Mouse (Mus musculus) lung, embryonic 14.5 days (tissue): ENCODE measurements around the gene Muc1. TPM values are rescaled to one million over a fixed set of nuclear protein-coding genes. Genes with fewer than 3 reads are reported as not detected.

Source experiments
- ATAC-seq: fragments of 200-750 bp; cut with Nextera tagmentation; 2 replicates; pipeline ENCODE4 v1.8.0; 2017; ENCODE audit warnings: mild to moderate bottlenecking, moderate TSS enrichment, moderate library complexity; ENCODE audit not compliant: insufficient read depth
- DNase-seq: peaks from one replicate; pipeline ENCODE4 v3.0.0-alpha.2; 2015
- H3K27ac ChIP-seq: fragments of 300-500 bp; sonication (generic); 2 replicates; pipeline ENCODE4 v1.5.1; 2014; ENCODE audit warnings: low read depth, mild to moderate bottlenecking, moderate library complexity
- H3K27me3 ChIP-seq: fragments of 300-500 bp; sonication (generic); 2 replicates; pipeline ENCODE4 v1.6.1; 2014; ENCODE audit warnings: low read length, control low read depth; ENCODE audit not compliant: insufficient read depth
- H3K36me3 ChIP-seq: fragments of 300-500 bp; sonication (generic); 2 replicates; pipeline ENCODE4 v1.6.1; 2014; ENCODE audit warnings: control low read depth; ENCODE audit not compliant: insufficient read depth
- H3K4me1 ChIP-seq: fragments of 300-500 bp; sonication (generic); 2 replicates; pipeline ENCODE4 v1.6.1; 2014; ENCODE audit warnings: antibody characterized with exemption, control low read depth; ENCODE audit not compliant: insufficient read depth
- H3K4me2 ChIP-seq: fragments of 300-500 bp; sonication (generic); 2 replicates; pipeline ENCODE4 v1.6.1; 2014; ENCODE audit warnings: mild to moderate bottlenecking
- H3K4me3 ChIP-seq: fragments of 300-500 bp; sonication (generic); 2 replicates; pipeline ENCODE4 v1.5.1; 2014; ENCODE audit warnings: low read depth, low read length
- H3K9ac ChIP-seq: fragments of 300-500 bp; sonication (generic); 2 replicates; pipeline ENCODE4 v1.6.1; 2014
- H3K9me3 ChIP-seq: fragments of 300-500 bp; sonication (generic); 2 replicates; pipeline ENCODE4 v1.6.1; 2016; ENCODE audit warnings: low read depth, low read length, control low read depth
- CTCF ChIP-seq: IDR thresholded peaks from 2 replicates; pipeline ENCODE4 v1.5.1; 2016; ENCODE audit warnings: antibody characterized with exemption, low read depth
- WGBS: fragments of 180-500 bp; shearing (Covaris S2); extraction: QIAGEN DNeasy Blood & Tissue Kit; methylation state at CpG from one replicate; pipeline ENCODE4 v1.1.7; 2014; 5-methylcytosine and 5-hydroxymethylcytosine counted together
- polyA plus RNA-seq: library from polyadenylated mRNA; unstranded; fragments of >200 nt; fragmentation: Nextera tagmentation; extraction: Ambion mirVana; gene quantifications from 2 replicates; pipeline ENCODE4 v1.2.1, GENCODE M21; 2014

Gene Muc1
- polyA plus RNA-seq, 1 experiment from 2014 or later = 50.4 TPM

GRCm38 (mm10) chr3:89202253-89203141 lies 26.4 kb upstream of the Muc1 start, which contains the start of gene Gba:
Gene Gba, plus strand, starts transcription at chr3:89202928.
- 0 out of 2 replicates have a peak within 1 kb of the TSS, but pooled peaks have one; percentile 16 for H3K27ac ChIP-seq
- peaks cover 23% of the 10 kb centered on the region for H3K36me3 ChIP-seq
- H3K4me1 ChIP-seq = peaks cover 5% of the 10 kb centered on the region; the same call in 1 of the 2 replicates
- no peak for TF ChIP-seq CTCF
- ATAC-seq (peak; percentile 90), DNase-seq (peak; percentile 97)
- peak within 1 kb of the TSS; percentile 59 for H3K9ac ChIP-seq
- H3K4me3 ChIP-seq = peak within 1 kb of the TSS; percentile 55
- H3K27me3 ChIP-seq = no peaks in the 10 kb centered on the region
- no peaks in the 10 kb centered on the region for H3K9me3 ChIP-seq
- 23% methylated on average over 13 of the region's 13 CpGs for WGBS
- peak within 1 kb of the TSS; percentile 78 for H3K4me2 ChIP-seq

GRCm38 (mm10) chr3:89203142-89203514 lies 25.7 kb upstream of the Muc1 start:
- H3K9ac ChIP-seq = peak overlapping the region; percentile 59
- H3K9me3 ChIP-seq = no peaks in the 10 kb centered on the region
- H3K27ac ChIP-seq = 0 out of 2 replicates have a peak overlapping the region, but pooled peaks have one; percentile 0
- ATAC-seq = peak; percentile 19; the same call in 1 of the 2 replicates
- no peak for DNase-seq
- H3K4me3 ChIP-seq = peak overlapping the region; percentile 55
- WGBS = 34% methylated on average over 5 of the region's 5 CpGs
- H3K4me2 ChIP-seq = peak overlapping the region; percentile 78
- H3K36me3 ChIP-seq = peaks cover 29% of the 10 kb centered on the region
- H3K27me3 ChIP-seq = no peaks in the 10 kb centered on the region
- TF ChIP-seq CTCF = no peak
- peaks cover 5% of the 10 kb centered on the region; the same call in 1 of the 2 replicates for H3K4me1 ChIP-seq

GRCm38 (mm10) chr3:89206079-89206478 lies 22.8 kb upstream of the Muc1 start:
- no peak for ATAC-seq
- Histone ChIP-seq H3K9ac (no peak overlapping the region), H3K27me3 (no peaks in the 10 kb centered on the region), H3K4me1 (peaks cover 5% of the 10 kb centered on the region; the same call in 1 of the 2 replicates), H3K9me3 (no peaks in the 10 kb centered on the region), H3K4me2 (no peak overlapping the region), H3K4me3 (no peak overlapping the region), H3K36me3 (peaks cover 58% of the 10 kb centered on the region), H3K27ac (no peak overlapping the region)
- no peak for TF ChIP-seq CTCF
- WGBS = 90% methylated on average over 7 of the region's 7 CpGs
- DNase-seq = no peak

GRCm38 (mm10) chr3:89206695-89207094 lies 22.2 kb upstream of the Muc1 start:
- ATAC-seq (no peak), DNase-seq (no peak)
- Histone ChIP-seq H3K9ac (no peak overlapping the region), H3K36me3 (peaks cover 64% of the 10 kb centered on the region), H3K27ac (no peak overlapping the region), H3K4me3 (no peak overlapping the region), H3K27me3 (no peaks in the 10 kb centered on the region), H3K4me2 (no peak overlapping the region), H3K4me1 (peaks cover 5% of the 10 kb centered on the region; the same call in 1 of the 2 replicates), H3K9me3 (no peaks in the 10 kb centered on the region)
- 70% methylated on average over 2 of the region's 2 CpGs for WGBS
- no peak for TF ChIP-seq CTCF

GRCm38 (mm10) chr3:89208075-89208657 lies 20.7 kb upstream of the Muc1 start:
- Histone ChIP-seq H3K9me3 (no peaks in the 10 kb centered on the region), H3K4me2 (no peak overlapping the region), H3K36me3 (peaks cover 65% of the 10 kb centered on the region), H3K4me1 (peaks cover 7% of the 10 kb centered on the region; the same call in 1 of the 2 replicates), H3K4me3 (no peak overlapping the region), H3K27me3 (no peaks in the 10 kb centered on the region), H3K9ac (no peak overlapping the region), H3K27ac (no peak overlapping the region)
- no peak for DNase-seq
- no peak for TF ChIP-seq CTCF
- ATAC-seq = no peak
- 88% methylated on average over 13 of the region's 13 CpGs for WGBS

DNA sequence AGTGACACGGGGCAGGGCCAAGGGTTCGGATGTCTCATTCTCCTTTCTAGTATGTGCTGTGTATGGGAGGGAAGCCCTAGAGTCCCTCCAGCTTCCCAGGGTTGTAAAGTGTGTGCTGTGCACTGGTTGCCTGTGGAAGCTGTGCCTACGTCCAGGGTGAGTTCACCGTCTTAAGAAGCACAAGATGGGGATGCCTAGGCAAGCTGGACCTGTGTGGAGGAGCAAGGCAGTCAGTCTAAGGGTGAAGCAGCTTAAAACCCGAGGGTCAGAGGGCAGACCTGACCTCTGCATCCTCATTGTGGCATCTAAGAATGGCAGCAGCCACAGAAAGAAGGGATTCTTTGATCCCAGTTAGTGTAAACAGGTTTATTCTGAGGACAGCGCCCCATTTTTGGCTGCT lies 20.1 kb upstream of the Muc1 start:
- Histone ChIP-seq H3K4me1 (0 out of 2 replicates have a peak, but pooled peaks cover 4% of the 10 kb centered on the region), H3K4me2 (no peak overlapping the region), H3K9ac (no peak overlapping the region), H3K27ac (no peak overlapping the region), H3K9me3 (no peaks in the 10 kb centered on the region), H3K4me3 (no peak overlapping the region), H3K36me3 (peaks cover 65% of the 10 kb centered on the region), H3K27me3 (no peaks in the 10 kb centered on the region)
- WGBS = 82% methylated on average over 6 of the region's 6 CpGs
- DNase-seq (no peak), ATAC-seq (no peak)
- no peak for TF ChIP-seq CTCF

GRCm38 (mm10) chr3:89209731-89210130 lies 19.1 kb upstream of the Muc1 start:
- no peak for TF ChIP-seq CTCF
- H3K4me2 ChIP-seq = no peak overlapping the region
- H3K9ac ChIP-seq = no peak overlapping the region
- WGBS = 90% methylated on average over 7 of the region's 7 CpGs
- peaks cover 65% of the 10 kb centered on the region for H3K36me3 ChIP-seq
- no peak overlapping the region for H3K27ac ChIP-seq
- no peaks in the 10 kb centered on the region for H3K9me3 ChIP-seq
- H3K27me3 ChIP-seq = no peaks in the 10 kb centered on the region
- H3K4me3 ChIP-seq = no peak overlapping the region
- ATAC-seq = no peak
- 0 out of 2 replicates have a peak, but pooled peaks cover 4% of the 10 kb centered on the region for H3K4me1 ChIP-seq
- DNase-seq = no peak
